Mouse (Mus musculus) c-Kit-positive CD71-positive TER-119-positive erythroid progenitor cells, embryonic 14.5 days (primary cell): Measurements from ENCODE around the gene Snd1.
A peak's percentile ranks its signal among the peaks of the same experiment; 100 is the strongest.

ENCODE experiments used
- DNase-seq: peaks from one replicate; pipeline ENCODE4 v3.0.0-alpha.2; 2013; ENCODE audit warnings: low spot score

Gene Snd1

GRCm38 (mm10) chr6:28635531-28636348, 160.8 kb downstream of the Snd1 start:
- DNase-seq = no peak

GRCm38 (mm10) chr6:28640088-28640487, 165.1 kb downstream of the Snd1 start:
- no peak for DNase-seq

- DNase-seq = no peak
These were observed 168.0 kb downstream of the Snd1 start for GRCm38 (mm10) chr6:28642909-28643308.

GRCm38 (mm10) chr6:28645231-28645630, 170.3 kb downstream of the Snd1 start:
- DNase-seq = no peak

- DNase-seq = no peak
These were observed 181.6 kb downstream of the Snd1 start for GRCm38 (mm10) chr6:28656511-28656910.

GRCm38 (mm10) chr6:28663004-28663403, 188.1 kb downstream of the Snd1 start:
- DNase-seq = no peak

- no peak for DNase-seq
These were observed 188.7 kb downstream of the Snd1 start for GRCm38 (mm10) chr6:28663670-28664069.

- DNase-seq = no peak
These were observed 189.8 kb downstream of the Snd1 start for GRCm38 (mm10) chr6:28664716-28665115.

GRCm38 (mm10) chr6:28667586-28667985, 192.6 kb downstream of the Snd1 start:
- no peak for DNase-seq

GRCm38 (mm10) chr6:28669251-28669650, 194.3 kb downstream of the Snd1 start:
- DNase-seq = no peak

GRCm38 (mm10) chr6:28672388-28672787, 197.4 kb downstream of the Snd1 start:
- DNase-seq = no peak

- no peak for DNase-seq
These were observed 199.7 kb downstream of the Snd1 start for GRCm38 (mm10) chr6:28674686-28675085.

- DNase-seq = no peak
These were observed 204.0 kb downstream of the Snd1 start for GRCm38 (mm10) chr6:28678896-28679295.

- no peak for DNase-seq
These were observed 205.6 kb downstream of the Snd1 start for GRCm38 (mm10) chr6:28680537-28680936.

GRCm38 (mm10) chr6:28681521-28682457, 206.8 kb downstream of the Snd1 start:
- no peak for DNase-seq

- DNase-seq = no peak
These were observed 210.1 kb downstream of the Snd1 start for GRCm38 (mm10) chr6:28685052-28685451.

- no peak for DNase-seq
These were observed 210.8 kb downstream of the Snd1 start for GRCm38 (mm10) chr6:28685745-28686144.

- no peak for DNase-seq
These were observed 212.8 kb downstream of the Snd1 start for GRCm38 (mm10) chr6:28687776-28688175.

- no peak for DNase-seq
These were observed 217.7 kb downstream of the Snd1 start for GRCm38 (mm10) chr6:28692659-28693058.

- no peak for DNase-seq
These were observed 222.3 kb downstream of the Snd1 start for GRCm38 (mm10) chr6:28697214-28697613.

- DNase-seq = no peak
These were observed 229.7 kb downstream of the Snd1 start for GRCm38 (mm10) chr6:28704612-28705011.

- DNase-seq = peak; percentile 59
These were observed 230.6 kb downstream of the Snd1 start for GRCm38 (mm10) chr6:28705384-28706107.
